Mouse (Mus musculus) cerebellum, adult 11-12 months (tissue): Measurements from ENCODE around the gene Zfp36l1.

ENCODE experiments used
- DNase-seq: peaks from one replicate; pipeline ENCODE4 v3.0.0; 2022

The Zfp36l1 gene

DNA sequence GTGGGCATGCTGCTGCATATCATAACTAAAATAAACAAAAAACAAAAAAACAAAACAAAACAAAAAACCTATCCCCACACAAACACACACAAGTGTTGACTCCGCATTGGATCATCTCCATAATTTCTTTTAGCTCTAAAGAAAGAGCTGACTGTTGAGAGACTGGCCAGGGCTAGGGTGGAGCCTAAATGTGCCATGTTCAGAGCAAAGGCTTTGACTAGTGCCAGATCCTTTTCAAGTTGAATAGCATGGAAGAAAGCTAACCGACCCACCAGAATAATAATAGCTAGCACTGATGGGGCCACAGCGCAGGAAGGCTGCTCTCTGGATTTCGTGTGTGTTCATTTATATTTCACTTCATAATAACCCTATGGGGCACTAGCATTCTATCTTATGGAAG is 48.5 kb downstream of the Zfp36l1 start:
- no peak for DNase-seq

DNA sequence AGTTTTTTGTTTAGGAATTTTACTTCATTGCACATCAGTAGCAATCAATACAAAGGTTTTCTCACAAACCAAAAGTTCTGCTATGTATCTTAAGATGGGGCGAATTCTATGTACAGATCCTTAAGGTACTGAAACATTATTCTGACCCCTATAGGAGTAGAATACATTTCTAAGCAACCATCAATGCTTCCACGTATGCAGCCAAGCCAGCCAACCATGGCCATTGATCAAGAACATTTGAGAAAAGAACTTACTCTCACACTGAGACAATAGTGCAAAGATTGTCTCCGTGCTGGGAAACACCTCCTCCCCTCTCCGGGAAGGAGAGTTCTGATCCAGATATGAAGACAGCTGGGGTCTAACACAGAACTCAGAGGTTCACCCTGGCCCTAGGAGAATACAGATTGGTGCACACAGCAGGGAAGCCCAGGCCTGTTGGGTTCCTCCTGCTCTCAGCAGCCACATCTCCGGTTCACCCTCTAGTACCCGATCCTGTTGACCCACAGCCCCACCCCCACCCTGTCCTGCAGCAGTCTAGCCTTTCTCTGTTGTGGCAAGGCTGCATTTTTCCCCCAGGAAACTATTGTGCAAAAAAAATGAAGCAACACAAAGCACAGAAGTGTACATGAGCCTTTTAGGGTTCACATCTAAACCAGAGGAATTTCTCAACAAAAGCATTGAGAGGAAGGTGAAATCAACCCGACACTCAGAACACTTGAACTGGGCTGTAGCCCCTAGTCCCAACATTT is 49.2 kb downstream of the Zfp36l1 start:
- DNase-seq, result no peak

DNA sequence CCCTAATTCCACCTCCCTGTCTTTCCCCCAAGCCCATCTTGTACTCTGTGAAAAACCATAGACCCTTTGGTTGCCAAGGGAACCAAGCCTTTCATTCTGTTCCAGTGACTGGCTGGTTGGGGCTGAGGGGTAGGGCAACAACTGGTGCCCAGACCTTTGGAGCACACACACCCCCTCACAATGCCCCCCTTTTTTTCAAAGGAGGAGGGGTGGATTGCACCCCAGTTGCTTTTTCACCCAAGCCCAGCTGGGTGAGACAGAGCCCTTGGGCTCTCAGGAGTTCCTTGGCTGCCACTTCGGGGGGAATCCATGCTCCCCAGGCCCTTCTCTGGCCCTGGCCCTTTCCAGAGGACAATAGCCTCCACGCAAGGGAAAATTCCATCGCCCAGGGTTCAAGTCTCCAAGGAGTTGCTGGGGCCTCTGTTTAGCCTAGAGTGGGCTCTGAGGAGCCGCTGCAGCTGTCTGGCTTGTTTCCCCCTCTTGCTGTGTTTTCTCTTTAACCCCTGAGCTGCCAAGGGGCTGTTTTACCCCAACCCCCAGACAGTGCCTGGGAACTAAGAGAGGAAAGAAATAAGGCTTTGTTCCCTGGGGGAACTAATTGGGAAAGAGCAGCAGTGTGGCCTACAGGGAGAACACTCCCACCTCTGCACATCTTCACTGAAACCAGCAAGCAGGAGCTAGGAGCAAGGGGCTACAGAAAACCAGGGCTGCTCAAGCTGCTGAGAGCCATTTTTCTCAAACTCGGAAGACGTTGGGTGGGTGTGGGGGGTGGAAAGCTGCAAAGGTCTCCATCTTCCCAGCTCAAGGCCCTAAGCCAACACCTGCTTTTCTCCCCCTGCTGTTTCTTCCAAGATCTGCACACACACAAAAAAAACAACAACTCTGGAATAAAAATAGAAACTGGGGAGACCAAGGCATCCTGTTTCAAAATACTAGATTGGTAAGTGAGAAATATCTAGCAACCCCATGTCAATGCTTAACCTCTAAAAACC is 50.1 kb downstream of the Zfp36l1 start:
- DNase-seq, result peak; percentile 45

DNA sequence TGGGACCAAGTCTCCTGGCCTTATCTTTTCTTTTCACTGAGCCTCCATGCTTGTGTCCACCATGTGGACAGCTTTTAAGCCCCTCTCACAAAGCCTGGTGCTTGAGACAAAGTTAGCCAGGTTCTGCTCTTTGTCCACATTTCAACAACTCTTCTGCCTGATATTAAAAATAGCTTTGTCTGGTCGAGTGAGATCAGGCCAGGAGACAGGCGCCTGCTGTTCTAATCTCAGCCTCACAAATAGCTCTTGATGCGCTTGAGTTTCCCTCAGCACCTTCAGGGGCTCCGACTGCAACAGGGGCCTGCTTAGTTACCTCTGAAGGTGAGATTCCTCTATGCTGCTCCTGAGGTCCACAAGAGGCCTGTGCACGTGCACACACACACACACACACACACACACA is 51.0 kb downstream of the Zfp36l1 start:
- no peak for DNase-seq

DNA sequence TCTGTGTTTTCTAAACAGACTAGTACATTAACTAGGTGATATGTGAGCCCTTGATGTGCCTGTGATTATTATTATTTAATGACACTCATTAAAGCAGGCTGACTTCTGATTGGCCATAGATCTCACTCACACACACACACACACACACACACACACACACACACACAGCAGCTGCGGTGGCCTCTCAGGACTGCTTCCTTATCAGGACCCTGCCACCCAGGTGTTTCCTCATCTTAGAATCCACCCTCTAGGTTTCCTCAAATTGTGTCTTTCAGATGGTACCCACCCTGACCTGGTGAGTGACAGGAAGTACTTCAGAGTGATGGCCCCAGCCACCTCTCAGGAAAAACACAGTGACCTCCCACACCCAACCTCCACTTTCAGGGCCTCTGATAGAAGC is 52.0 kb downstream of the Zfp36l1 start:
- DNase-seq, result no peak

DNA sequence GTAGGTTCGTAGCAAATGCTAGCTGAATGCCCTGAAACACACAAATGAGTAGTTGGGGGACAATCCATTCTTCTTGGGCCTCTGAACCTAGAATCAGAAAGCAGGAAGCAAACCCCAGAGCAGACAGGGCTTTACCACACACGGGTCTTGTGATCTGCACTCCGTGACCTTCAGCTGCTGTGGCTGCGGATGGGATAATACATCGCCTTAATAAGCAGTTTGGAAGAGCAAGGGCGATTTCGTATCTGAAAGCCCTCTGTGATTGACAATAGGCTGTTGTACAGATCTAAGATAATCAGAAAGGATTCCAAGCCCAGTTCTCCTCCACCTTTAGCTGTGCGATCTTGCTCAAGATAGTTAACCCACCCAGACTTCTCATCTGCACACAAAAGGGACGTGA is 52.5 kb downstream of the Zfp36l1 start:
- DNase-seq, result no peak

DNA sequence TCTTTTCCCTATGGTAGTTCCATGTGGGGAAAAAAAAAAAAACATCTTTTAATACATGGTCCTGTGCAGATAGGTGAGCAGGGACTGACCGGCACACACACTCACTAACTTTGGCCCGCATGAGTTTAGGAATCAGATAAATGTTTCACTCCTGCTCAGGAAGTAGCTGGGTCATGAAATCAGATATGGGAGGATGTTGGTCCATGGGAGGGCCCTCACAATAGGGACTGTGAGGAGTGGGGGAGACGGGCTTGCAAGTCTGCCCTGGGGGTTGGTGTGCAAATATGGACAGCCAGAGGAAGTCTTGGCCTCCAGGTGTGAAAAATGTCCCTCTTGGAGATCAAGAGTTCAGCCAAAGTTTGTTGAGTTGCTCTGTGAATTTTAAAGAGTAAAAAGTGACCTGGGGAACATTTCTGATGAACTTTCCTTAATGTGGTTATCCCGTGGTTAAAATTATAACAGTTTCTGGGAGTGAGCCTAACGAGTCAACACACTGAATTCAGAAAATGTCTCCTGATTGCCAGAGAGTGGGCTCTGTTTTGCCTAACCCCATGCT is 53.0 kb downstream of the Zfp36l1 start:
- no peak for DNase-seq
